Mouse (Mus musculus) gastrocnemius, postnatal 25 days (tissue): ENCODE measurements around the gene Olfr1251. TPM values are rescaled to one million over a fixed set of nuclear protein-coding genes. Genes with fewer than 3 reads are reported as not detected.
"Not testable (repeated sequence)": the region's sequence is repeated elsewhere in the genome, so short reads cannot be mapped to it uniquely, and the experiment has no call there.

Experiments
- DNase-seq: peaks from one replicate; pipeline ENCODE4 v3.0.0; 2022
- long read RNA-seq, 2 experiments: library from polyadenylated mRNA; stranded (forward); transcript quantifications; one replicate each; pipeline ENCODE4 v2.0.0; 2021
- total RNA-seq, 2 experiments: library from RNA; stranded (reverse); gene quantifications; 1 replicate in 1 of 2; 2 replicates in 1 of 2; pipeline ENCODE4 v1.2.3; 2021

Olfr1251 gene
- not detected for total RNA-seq
- long read RNA-seq, experiment 1, result 0 reads
- long read RNA-seq, experiment 2, result 0 reads

DNA sequence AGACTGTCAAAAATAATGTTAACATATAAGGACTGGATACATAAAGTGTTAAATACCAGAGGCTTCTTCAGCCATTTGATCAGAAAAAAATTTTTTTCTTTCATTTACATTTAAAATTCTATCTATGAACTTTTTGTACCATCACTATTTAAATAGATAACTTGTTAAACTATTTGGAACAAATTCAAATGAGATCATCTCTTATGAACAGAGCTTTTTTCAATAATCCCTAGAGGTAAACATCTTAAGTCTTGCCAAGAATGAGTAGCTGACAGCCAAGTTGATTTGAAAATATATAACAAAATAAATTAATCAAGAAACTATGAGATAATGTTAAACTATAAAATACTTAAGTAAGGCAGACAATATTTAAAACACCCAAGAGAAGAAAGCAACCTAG lies at the start of gene Olfr1251:
Gene Olfr1251 (minus strand): TSS at position 101 of the 400 bp plus-strand sequence.
- no peak for DNase-seq

DNA sequence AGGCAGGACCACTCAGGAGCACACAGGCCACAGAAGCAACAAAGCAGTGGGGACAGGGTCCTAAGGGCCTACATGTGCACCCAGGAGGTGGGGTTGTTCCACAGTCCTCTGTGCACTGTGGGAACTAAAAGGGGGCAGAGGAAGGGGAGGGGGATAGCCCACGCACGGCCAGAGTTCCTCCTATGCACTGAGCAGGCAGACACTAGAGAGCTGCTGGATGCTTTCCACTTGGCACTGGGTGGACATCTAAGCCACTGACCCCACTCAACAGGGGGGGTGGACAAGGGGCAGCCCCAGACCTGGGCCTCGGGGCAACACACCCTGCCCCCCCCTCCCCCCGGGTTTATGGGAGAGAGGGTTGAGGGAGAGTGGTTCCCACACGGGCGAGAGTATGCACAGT lies 20.2 kb upstream of the Olfr1251 start:
- no peak for DNase-seq

DNA sequence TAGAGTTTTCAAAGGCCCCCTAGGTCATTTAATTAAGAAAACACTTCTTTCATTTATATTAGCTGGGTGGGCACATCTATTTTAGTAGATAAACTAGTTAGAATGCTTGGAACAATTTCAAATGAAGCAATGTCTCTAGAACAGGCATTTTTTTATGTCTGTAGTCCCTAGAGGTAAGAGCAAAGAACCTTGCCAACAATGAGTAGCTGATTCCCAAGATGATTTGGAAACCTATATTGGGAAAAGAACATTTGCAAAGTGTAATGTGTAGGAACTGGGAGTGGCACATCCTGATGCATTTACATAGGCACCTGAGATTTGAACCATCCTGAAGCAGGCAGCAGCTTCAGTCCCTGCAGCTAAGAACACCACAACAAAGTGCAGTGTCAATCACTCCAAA lies 10.4 kb downstream of the Olfr1251 start, which contains the start of gene Olfr1250:
Gene Olfr1250 (minus strand): TSS at position 101 of the 400 bp plus-strand sequence.
- no peak for DNase-seq

DNA sequence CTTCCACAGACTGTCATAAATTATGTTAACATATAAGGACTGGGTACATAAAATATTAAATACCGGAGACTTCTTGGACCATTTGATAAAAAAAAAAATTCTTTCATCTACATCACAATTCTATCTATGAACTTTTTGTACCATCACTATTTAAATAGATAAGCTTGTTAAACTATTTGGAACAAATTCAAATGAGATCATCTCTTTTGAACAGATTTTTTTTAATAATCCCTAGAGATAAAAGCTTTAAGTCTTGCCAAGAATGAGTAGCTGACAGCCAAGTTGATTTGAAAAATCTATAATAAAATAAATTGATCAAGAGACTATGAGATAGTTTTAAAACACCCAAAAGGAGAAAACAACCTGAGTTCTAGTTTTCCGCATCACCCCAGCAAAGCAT lies 36.9 kb downstream of the Olfr1251 start, which contains the start of gene Olfr1249:
Gene Olfr1249 (minus strand): TSS at position 101 of the 400 bp plus-strand sequence.
- DNase-seq, result no peak

DNA sequence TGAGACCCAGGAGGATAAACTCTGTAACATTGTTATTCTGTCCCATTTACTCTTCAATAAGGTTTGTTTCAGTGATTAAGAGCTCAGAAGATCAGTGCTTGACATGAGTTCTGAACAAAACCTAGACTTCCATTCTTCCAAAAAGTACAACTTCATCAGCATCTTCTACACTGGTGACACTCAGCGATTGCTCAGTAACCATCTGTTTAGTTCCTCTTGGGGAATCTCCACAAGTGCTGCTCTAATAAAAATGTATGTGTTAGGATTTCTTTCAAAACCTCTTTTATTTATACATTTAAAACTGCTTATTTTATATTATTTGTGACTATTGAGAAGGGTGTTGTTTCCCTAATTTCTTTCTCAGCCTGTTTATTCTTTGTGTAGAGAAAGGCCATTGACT lies 53.6 kb downstream of the Olfr1251 start, which contains the start of gene Olfr1248:
Gene Olfr1248 (minus strand): TSS at position 101 of the 400 bp plus-strand sequence.
- not testable (repeated sequence) for DNase-seq

Other genes with a start within 250 kb of the Olfr1251 start
- gene Olfr1240, start 228.9 kb downstream of the Olfr1251 start, total RNA-seq, result not detected
- not detected for gene Olfr1241, start 184.8 kb downstream of the Olfr1251 start, total RNA-seq
- not detected for gene Olfr1242, start 173.6 kb downstream of the Olfr1251 start, total RNA-seq
- gene Olfr1243, start 140.4 kb downstream of the Olfr1251 start, total RNA-seq, result not detected
- gene Olfr1245, start 93.5 kb downstream of the Olfr1251 start, total RNA-seq, result not detected
- not detected for gene Olfr1246, start 78.8 kb downstream of the Olfr1251 start, total RNA-seq
- under 1 TPM; 0.05 TPM for gene Olfr1247, start 57.8 kb downstream of the Olfr1251 start, total RNA-seq
- not detected for gene Olfr1248, start 53.7 kb downstream of the Olfr1251 start, total RNA-seq
- not detected for gene Olfr1249, start 37.0 kb downstream of the Olfr1251 start, total RNA-seq
- gene Olfr1250, start 10.5 kb downstream of the Olfr1251 start, total RNA-seq, result not detected
- gene Olfr1252, start 53.1 kb upstream of the Olfr1251 start, total RNA-seq, result not detected
- not detected for gene Olfr1253, start 85.2 kb upstream of the Olfr1251 start, total RNA-seq
- gene Olfr1254, start 121.7 kb upstream of the Olfr1251 start, total RNA-seq, result not detected
- not detected for gene Olfr1255, start 140.1 kb upstream of the Olfr1251 start, total RNA-seq
- gene Olfr1256, start 169.6 kb upstream of the Olfr1251 start, total RNA-seq, result not detected
- not detected for gene Olfr48, start 176.3 kb upstream of the Olfr1251 start, total RNA-seq
- not detected for gene Olfr1257, start 206.5 kb upstream of the Olfr1251 start, total RNA-seq